Comparison of ENCODE assay signal across 9 mouse cellular contexts in genomic region chr7:127767671-127768345, GRCm38 (mm10). TPM values are rescaled to one million over a fixed set of nuclear protein-coding genes. Genes with fewer than 3 reads are reported as not detected.
A peak's percentile ranks its signal among the peaks of the same experiment; 100 is the strongest.
DNase-seq lines count a peak whose midpoint lies in the region; ATAC-seq and TF ChIP-seq lines count a peak whose summit lies in the region.
"Had no signal": no experiment of that assay in that cellular context is flagged by ENCODE, and none has a peak within 500 bp of the region (broad histone marks: within the 10 kb centered on the region; RNA-seq: fewer than 3 reads in every experiment).

No protein-coding gene starts in this region.

- no peak for ATAC-seq in cerebellum, adult (ENCODE audit: insufficient number of reproducible peaks, low FRiP score, low TSS enrichment)
- ATAC-seq in lung, embryonic 15.5 days (ENCODE audit: borderline replicate concordance, extremely low read depth, low FRiP score, low TSS enrichment): no peak
- ATAC-seq in embryonic facial prominence, embryonic 12.5 days (ENCODE audit: insufficient number of reproducible peaks, insufficient read depth, low FRiP score, low TSS enrichment): no peak
- peak; percentile 35 for ATAC-seq in liver, embryonic 13.5 days (ENCODE audit: low read depth)

- H3K27ac ChIP-seq in lung, embryonic 15.5 days: peak overlapping the region; percentile 24
- peak overlapping the region; percentile 63 for H3K27ac ChIP-seq in embryonic facial prominence, embryonic 12.5 days
- peak overlapping the region; percentile 98 for H3K27ac ChIP-seq in liver, embryonic 13.5 days

- H3K9me3 ChIP-seq in lung, embryonic 15.5 days: no peaks in the 10 kb centered on the region
- H3K9me3 ChIP-seq in embryonic facial prominence, embryonic 12.5 days: no peaks in the 10 kb centered on the region
- no peaks in the 10 kb centered on the region for H3K9me3 ChIP-seq in liver, embryonic 13.5 days (replicated peaks)

- no peak overlapping the region for H3K9ac ChIP-seq in lung, embryonic 15.5 days
- no peak overlapping the region for H3K9ac ChIP-seq in embryonic facial prominence, embryonic 12.5 days
- H3K9ac ChIP-seq in liver, embryonic 13.5 days: peak overlapping the region; percentile 92

- 91% methylated on average over 19 of the region's 19 CpGs for WGBS in lung, embryonic 15.5 days
- 91% methylated on average over 19 of the region's 19 CpGs for WGBS in lung, adult 2 months
- 90% methylated on average over 19 of the region's 19 CpGs for WGBS in embryonic facial prominence, embryonic 12.5 days
- 59% methylated on average over 19 of the region's 19 CpGs for WGBS in liver, embryonic 13.5 days (ENCODE audit: insufficient replicate concordance)

- H3K36me3 ChIP-seq in lung, embryonic 15.5 days: peaks cover 47% of the 10 kb centered on the region
- peaks cover 50% of the 10 kb centered on the region for H3K36me3 ChIP-seq in embryonic facial prominence, embryonic 12.5 days
- peaks cover 9% of the 10 kb centered on the region for H3K36me3 ChIP-seq in liver, embryonic 13.5 days

- H3K4me1 ChIP-seq in lung, embryonic 15.5 days: peaks cover 19% of the 10 kb centered on the region
- H3K4me1 ChIP-seq in lung, adult 2 months (ENCODE audit: control insufficient read depth, insufficient read depth, low read length): peaks cover 3% of the 10 kb centered on the region; the same call in 1 of the 2 replicates
- H3K4me1 ChIP-seq in embryonic facial prominence, embryonic 12.5 days: peaks cover 25% of the 10 kb centered on the region
- H3K4me1 ChIP-seq in liver, embryonic 13.5 days (replicated peaks): peaks cover 76% of the 10 kb centered on the region

- TF ChIP-seq CTCF in lung, adult 2 months (IDR thresholded peaks at IDR 0.05; ENCODE audit: insufficient read depth, low read length): no peak

- no peak overlapping the region for H3K4me3 ChIP-seq in lung, embryonic 15.5 days
- no peak overlapping the region for H3K4me3 ChIP-seq in lung, adult 2 months (replicated peaks; ENCODE audit: extremely low read depth, low read depth, low read length)
- no peak overlapping the region for H3K4me3 ChIP-seq in embryonic facial prominence, embryonic 12.5 days
- peak overlapping the region; percentile 73 for H3K4me3 ChIP-seq in liver, embryonic 13.5 days (replicated peaks)

- DNase-seq in cerebellum, adult 9-10 months: peak; percentile 65
- DNase-seq in lung, adult 2 months: no peak
- DNase-seq in liver, embryonic 13.5 days: no peak
- DNase-seq in kidney, adult 18-20 months: no peak
- no peak for DNase-seq in adipocyte (ENCODE audit: low spot score)

- H3K27me3 ChIP-seq in lung, embryonic 15.5 days: no peaks in the 10 kb centered on the region
- H3K27me3 ChIP-seq in embryonic facial prominence, embryonic 12.5 days: no peaks in the 10 kb centered on the region
- H3K27me3 ChIP-seq in liver, embryonic 13.5 days: no peaks in the 10 kb centered on the region

- H3K4me2 ChIP-seq in lung, embryonic 15.5 days: no peak overlapping the region
- H3K4me2 ChIP-seq in embryonic facial prominence, embryonic 12.5 days (replicated peaks): no peak overlapping the region; the same call in 1 of the 2 replicates
- peak overlapping the region; percentile 96 for H3K4me2 ChIP-seq in liver, embryonic 13.5 days

- no peak for TF ChIP-seq POLR2A in lung, adult 2 months (IDR thresholded peaks at IDR 0.05; ENCODE audit: borderline replicate concordance, extremely low read depth, low read depth, low read length)

RNA-seq across cellular contexts. Expression of gene Orai3, which starts 1.8 kb away (rescaled TPM):
- 27.2 and 30.7 TPM in 2 replicates for polyA plus RNA-seq in lung, embryonic 15.5 days (2015; fragmentation: Nextera tagmentation; extraction: Ambion mirVana)
- polyA plus RNA-seq in lung, adult 2 months (2012; rRNA removed): 39.1 and 45.6 TPM in 2 replicates
- 16.7 and 17.5 TPM in 2 replicates for polyA plus RNA-seq in embryonic facial prominence, embryonic 12.5 days (2016; fragmentation: Nextera tagmentation; extraction: Ambion mirVana)
- polyA plus RNA-seq in liver, embryonic 13.5 days (2015; fragmentation: Nextera tagmentation; extraction: Ambion mirVana): 11.2 and 11.4 TPM in 2 replicates

RNA-seq across cellular contexts. Expression of gene Setd1a, which starts 8.7 kb away (rescaled TPM):
- 23.3 and 24.7 TPM in 2 replicates for polyA plus RNA-seq in lung, embryonic 15.5 days (2015; fragmentation: Nextera tagmentation; extraction: Ambion mirVana)
- polyA plus RNA-seq in lung, adult 2 months (2012; rRNA removed): 10.8 and 15.6 TPM in 2 replicates
- 25.5 and 26.5 TPM in 2 replicates for polyA plus RNA-seq in embryonic facial prominence, embryonic 12.5 days (2016; fragmentation: Nextera tagmentation; extraction: Ambion mirVana)
- 8.4 and 9.0 TPM in 2 replicates for polyA plus RNA-seq in liver, embryonic 13.5 days (2015; fragmentation: Nextera tagmentation; extraction: Ambion mirVana)

RNA-seq across cellular contexts. Expression of gene Gm49388, which starts 17.6 kb away (rescaled TPM):
- polyA plus RNA-seq in lung, embryonic 15.5 days (2015; fragmentation: Nextera tagmentation; extraction: Ambion mirVana): not detected in 2 replicates
- not detected in 2 replicates for polyA plus RNA-seq in lung, adult 2 months (2012; rRNA removed)
- polyA plus RNA-seq in embryonic facial prominence, embryonic 12.5 days (2016; fragmentation: Nextera tagmentation; extraction: Ambion mirVana): not detected in 2 replicates
- polyA plus RNA-seq in liver, embryonic 13.5 days (2015; fragmentation: Nextera tagmentation; extraction: Ambion mirVana): not detected in 2 replicates
- polyA plus RNA-seq: activated CD4-positive, CD25-positive, alpha-beta regulatory T cell, adult 4 months had no signal

RNA-seq across cellular contexts. Expression of gene Fbxl19, which starts 23.5 kb away (rescaled TPM):
- 4.3 and 5.1 TPM in 2 replicates for polyA plus RNA-seq in lung, embryonic 15.5 days (2015; fragmentation: Nextera tagmentation; extraction: Ambion mirVana)
- 25.9 and 27.3 TPM in 2 replicates for polyA plus RNA-seq in lung, adult 2 months (2012; rRNA removed)
- polyA plus RNA-seq in embryonic facial prominence, embryonic 12.5 days (2016; fragmentation: Nextera tagmentation; extraction: Ambion mirVana): 11.8 and 11.9 TPM in 2 replicates
- 3.1 and 3.3 TPM in 2 replicates for polyA plus RNA-seq in liver, embryonic 13.5 days (2015; fragmentation: Nextera tagmentation; extraction: Ambion mirVana)

RNA-seq across cellular contexts. Expression of gene Hsd3b7, which starts 32.6 kb away (rescaled TPM):
- polyA plus RNA-seq in lung, embryonic 15.5 days (2015; fragmentation: Nextera tagmentation; extraction: Ambion mirVana): 21.1 and 24.3 TPM in 2 replicates
- 79.4 and 81.7 TPM in 2 replicates for polyA plus RNA-seq in lung, adult 2 months (2012; rRNA removed)
- 10.3 and 10.9 TPM in 2 replicates for polyA plus RNA-seq in embryonic facial prominence, embryonic 12.5 days (2016; fragmentation: Nextera tagmentation; extraction: Ambion mirVana)
- 37.8 and 39.3 TPM in 2 replicates for polyA plus RNA-seq in liver, embryonic 13.5 days (2015; fragmentation: Nextera tagmentation; extraction: Ambion mirVana)

Comparison
In these comparisons a context has a peak if more than half of its experiments do, and no peak if none do; other contexts are left out.
1. H3K27ac ChIP-seq: peak in every context shown above with its lines; median percentile 98 in liver, embryonic 13.5 days; 63 in embryonic facial prominence, embryonic 12.5 days; 24 in lung, embryonic 15.5 days.